Mouse (Mus musculus) forebrain, postnatal 0 days (tissue): Measurements from ENCODE around the gene Blmh. TPM values are rescaled to one million over a fixed set of nuclear protein-coding genes. Genes with fewer than 3 reads are reported as not detected.

Source experiments
- ATAC-seq: fragments of 200-750 bp; cut with Nextera tagmentation; 2 replicates; pipeline ENCODE4 v1.8.0; 2017; ENCODE audit warnings: mild to moderate bottlenecking, moderate library complexity
- DNase-seq: peaks from one replicate; pipeline ENCODE4 v3.0.0-alpha.2; 2015
- H3K27ac ChIP-seq: fragments of 300-500 bp; sonication (generic); 2 replicates; pipeline ENCODE4 v1.5.1; 2014; ENCODE audit warnings: low read depth, mild to moderate bottlenecking, antibody characterized with exemption, low read length, moderate library complexity, mixed read lengths
- H3K27me3 ChIP-seq: fragments of 300-500 bp; sonication (generic); 2 replicates; pipeline ENCODE4 v1.6.1; 2014; ENCODE audit warnings: mild to moderate bottlenecking, low read length, mixed read lengths; ENCODE audit not compliant: insufficient read depth
- H3K36me3 ChIP-seq: fragments of 300-500 bp; sonication (generic); 2 replicates; pipeline ENCODE4 v1.6.1; 2014; ENCODE audit warnings: mild to moderate bottlenecking, moderate library complexity; ENCODE audit not compliant: insufficient read depth
- H3K4me1 ChIP-seq: fragments of 300-500 bp; sonication (generic); 2 replicates; pipeline ENCODE4 v1.6.1; 2014; ENCODE audit warnings: antibody characterized with exemption; ENCODE audit not compliant: insufficient read depth
- H3K4me2 ChIP-seq: fragments of 300-500 bp; sonication (generic); 2 replicates; pipeline ENCODE4 v1.6.1; 2014; ENCODE audit warnings: low read depth, mild to moderate bottlenecking, moderate library complexity
- H3K4me3 ChIP-seq: fragments of 300-500 bp; sonication (generic); 2 replicates; pipeline ENCODE4 v1.5.1; 2014; ENCODE audit warnings: low read depth, low read length, mixed read lengths
- H3K9ac ChIP-seq: fragments of 300-500 bp; sonication (generic); 2 replicates; pipeline ENCODE4 v1.6.1; 2014; ENCODE audit warnings: mild to moderate bottlenecking
- H3K9me3 ChIP-seq: fragments of 300-500 bp; sonication (generic); 2 replicates; pipeline ENCODE4 v1.6.1; 2016; ENCODE audit warnings: low read length
- CTCF ChIP-seq: sonication (generic); IDR thresholded peaks from 2 replicates; pipeline ENCODE4 v1.5.1; 2016; ENCODE audit warnings: antibody characterized with exemption, control low read depth, low read depth
- WGBS: fragments of 180-500 bp; shearing (Covaris S2); extraction: QIAGEN DNeasy Blood & Tissue Kit; methylation state at CpG from one replicate; pipeline ENCODE4 v1.1.7; 2014; 5-methylcytosine and 5-hydroxymethylcytosine counted together
- polyA plus RNA-seq: library from polyadenylated mRNA; unstranded; fragments of >200 nt; fragmentation: Nextera tagmentation; extraction: Ambion mirVana; gene quantifications from 2 replicates; pipeline ENCODE4 v1.2.1, GENCODE M21; 2015
- total RNA-seq: library from RNA; depleted of rRNA; stranded (reverse); fragments of >200 nt; gene quantifications from 2 replicates; pipeline ENCODE4 v1.2.3, GENCODE M21; 2014

Gene Blmh
- total and polyA plus RNA-seq, 2 experiments from 2014 or later: 98.1 to 111 TPM

- WGBS: 93% methylated on average over 4 of the region's 4 CpGs
- ATAC-seq (no peak), DNase-seq (no peak)
- Histone ChIP-seq H3K36me3 (peaks cover 64% of the 10 kb centered on the region), H3K4me3 (no peak overlapping the region), H3K9ac (no peak overlapping the region), H3K27me3 (no peaks in the 10 kb centered on the region), H3K9me3 (no peaks in the 10 kb centered on the region), H3K4me2 (no peak overlapping the region), H3K4me1 (no peaks in the 10 kb centered on the region), H3K27ac (no peak overlapping the region)
- no peak for TF ChIP-seq CTCF
These were observed 57.8 kb downstream of the Blmh start for GRCm38 (mm10) chr11:76982415-76982814.

GRCm38 (mm10) chr11:76983641-76984040 lies 59.0 kb downstream of the Blmh start:
- peaks cover 60% of the 10 kb centered on the region for H3K36me3 ChIP-seq
- no peak overlapping the region for H3K27ac ChIP-seq
- H3K9ac ChIP-seq: no peak overlapping the region
- TF ChIP-seq CTCF: no peak
- WGBS: 91% methylated on average over 5 of the region's 5 CpGs
- H3K4me1 ChIP-seq: no peaks in the 10 kb centered on the region
- no peaks in the 10 kb centered on the region for H3K9me3 ChIP-seq
- no peak for DNase-seq
- H3K4me2 ChIP-seq: no peak overlapping the region
- ATAC-seq: no peak
- no peak overlapping the region for H3K4me3 ChIP-seq
- H3K27me3 ChIP-seq: no peaks in the 10 kb centered on the region

- ATAC-seq: no peak
- Histone ChIP-seq H3K9ac (no peak overlapping the region), H3K4me3 (no peak overlapping the region), H3K9me3 (no peaks in the 10 kb centered on the region), H3K27ac (no peak overlapping the region), H3K27me3 (no peaks in the 10 kb centered on the region), H3K36me3 (peaks cover 55% of the 10 kb centered on the region), H3K4me1 (no peaks in the 10 kb centered on the region), H3K4me2 (no peak overlapping the region)
- TF ChIP-seq CTCF: no peak
- no peak for DNase-seq
These were observed 59.6 kb downstream of the Blmh start for GRCm38 (mm10) chr11:76984173-76984572.

GRCm38 (mm10) chr11:76990839-76991238 lies 66.2 kb downstream of the Blmh start:
- Histone ChIP-seq H3K9ac (no peak overlapping the region), H3K27ac (no peak overlapping the region), H3K9me3 (no peaks in the 10 kb centered on the region), H3K36me3 (peaks cover 27% of the 10 kb centered on the region), H3K4me2 (no peak overlapping the region), H3K4me3 (no peak overlapping the region), H3K4me1 (no peaks in the 10 kb centered on the region), H3K27me3 (no peaks in the 10 kb centered on the region)
- no peak for DNase-seq
- WGBS: 84% methylated on average over 5 of the region's 5 CpGs
- ATAC-seq: no peak
- TF ChIP-seq CTCF: no peak

GRCm38 (mm10) chr11:76992886-76993285 lies 68.3 kb downstream of the Blmh start:
- DNase-seq: no peak
- Histone ChIP-seq H3K4me3 (no peak overlapping the region), H3K36me3 (peaks cover 8% of the 10 kb centered on the region; the same call in 1 of the 2 replicates), H3K9me3 (no peaks in the 10 kb centered on the region), H3K4me2 (no peak overlapping the region), H3K27ac (no peak overlapping the region), H3K27me3 (0 out of 2 replicates have a peak, but pooled peaks cover under 1% of the 10 kb centered on the region), H3K9ac (no peak overlapping the region), H3K4me1 (no peaks in the 10 kb centered on the region)
- 34% methylated on average over 4 of the region's 4 CpGs for WGBS
- no peak for ATAC-seq
- TF ChIP-seq CTCF: no peak

GRCm38 (mm10) chr11:76995966-76996672 lies 71.5 kb downstream of the Blmh start:
- ATAC-seq (peak; percentile 51), DNase-seq (peak; percentile 50)
- TF ChIP-seq CTCF: no peak
- no peaks in the 10 kb centered on the region for H3K36me3 ChIP-seq
- no peak overlapping the region for H3K9ac ChIP-seq
- H3K27me3 ChIP-seq: peaks cover 25% of the 10 kb centered on the region; the same call in 1 of the 2 replicates
- H3K27ac ChIP-seq: no peak overlapping the region
- 40% methylated on average over 20 of the region's 20 CpGs for WGBS
- H3K4me2 ChIP-seq: no peak overlapping the region; the same call in 1 of the 2 replicates
- peaks cover 6% of the 10 kb centered on the region; the same call in 1 of the 2 replicates for H3K4me1 ChIP-seq
- H3K4me3 ChIP-seq: no peak overlapping the region
- no peaks in the 10 kb centered on the region for H3K9me3 ChIP-seq

- 0% methylated on average over 21 of the region's 21 CpGs for WGBS
- peak; percentile 87 for TF ChIP-seq CTCF
- DNase-seq (peak; percentile 74), ATAC-seq (peak; percentile 66; the same call in 1 of the 2 replicates)
- H3K4me2 ChIP-seq: peak overlapping the region; percentile 93
- H3K4me3 ChIP-seq: peak overlapping the region; percentile 44
- no peak overlapping the region for H3K27ac ChIP-seq
- H3K36me3 ChIP-seq: no peaks in the 10 kb centered on the region
- H3K4me1 ChIP-seq: peaks cover 6% of the 10 kb centered on the region; the same call in 1 of the 2 replicates
- peaks cover 28% of the 10 kb centered on the region; the same call in 1 of the 2 replicates for H3K27me3 ChIP-seq
- no peaks in the 10 kb centered on the region for H3K9me3 ChIP-seq
- peak overlapping the region; percentile 44 for H3K9ac ChIP-seq
These were observed 72.7 kb downstream of the Blmh start for GRCm38 (mm10) chr11:76997305-76997704.
